Mouse (Mus musculus): ENCODE measurements at regions not wholly inside any gene's neighbourhood (a gene's known extent, or its start where the extent isn't known, plus 50 kb on each side); places are given as distances from the start of the nearest gene placed in this dataset.
A peak's percentile ranks its signal among the peaks of the same experiment; 100 is the strongest.

DNA sequence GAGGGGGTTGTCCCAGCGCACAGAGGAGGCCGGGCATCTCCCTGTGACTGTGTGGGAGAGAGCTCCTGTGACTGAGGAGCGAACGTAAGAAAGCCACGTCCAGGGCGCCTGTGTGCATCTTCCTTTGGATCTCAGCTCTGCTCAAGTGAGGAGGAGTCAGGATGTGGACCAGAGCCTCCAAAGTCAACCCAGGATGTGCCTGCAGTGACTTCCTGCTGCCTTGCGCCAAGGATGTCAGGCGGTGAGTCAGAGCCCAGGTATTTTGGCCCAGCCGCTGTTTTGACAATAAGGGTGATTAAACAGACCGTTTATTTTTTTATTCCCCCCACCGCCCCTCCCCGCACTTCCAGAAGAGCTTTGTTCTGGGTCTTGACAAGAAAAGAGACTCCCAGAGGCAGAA is 94.5 kb downstream of the Tfap2c start:
- Histone ChIP-seq H3K27me3 (replicated peaks; ENCODE audit: control insufficient read depth, insufficient read depth, low read length) (no peaks in the 10 kb centered on the region), H3K4me1 (replicated peaks; ENCODE audit: control insufficient read depth, insufficient read depth, low read length) (no peaks in the 10 kb centered on the region; the same call in 1 of the 2 replicates), H3K4me3 (replicated peaks; ENCODE audit: low read length) (no peak overlapping the region), H3K4me2 (ENCODE audit: low read length) (no peak overlapping the region), H3K27ac (ENCODE audit: low read length) (no peak overlapping the region), H3K36me3 (ENCODE audit: control insufficient read depth, insufficient read depth) (no peaks in the 10 kb centered on the region), H3K9ac (replicated peaks; ENCODE audit: low read depth, low read length) (no peak overlapping the region), H3K9me3 (ENCODE audit: control insufficient read depth, low read length) (peaks cover 4% of the 10 kb centered on the region; the same call in 1 of the 2 replicates)
- WGBS: 29% methylated on average over 12 of the region's 12 CpGs
- no peak for ATAC-seq

GRCm38 (mm10) chr2:172644451-172644850 is 95.1 kb downstream of the Tfap2c start:
- H3K27ac ChIP-seq (ENCODE audit: low read length): no peak overlapping the region
- no peak overlapping the region for H3K4me3 ChIP-seq (replicated peaks; ENCODE audit: low read length)
- no peak for ATAC-seq
- H3K9me3 ChIP-seq (ENCODE audit: control insufficient read depth, low read length): peaks cover 4% of the 10 kb centered on the region; the same call in 1 of the 2 replicates
- H3K27me3 ChIP-seq (replicated peaks; ENCODE audit: control insufficient read depth, insufficient read depth, low read length): no peaks in the 10 kb centered on the region
- H3K9ac ChIP-seq (replicated peaks; ENCODE audit: low read depth, low read length): no peak overlapping the region
- no peaks in the 10 kb centered on the region for H3K36me3 ChIP-seq (ENCODE audit: control insufficient read depth, insufficient read depth)
- no peaks in the 10 kb centered on the region; the same call in 1 of the 2 replicates for H3K4me1 ChIP-seq (replicated peaks; ENCODE audit: control insufficient read depth, insufficient read depth, low read length)
- H3K4me2 ChIP-seq (ENCODE audit: low read length): no peak overlapping the region
- WGBS: 58% methylated on average over 5 of the region's 6 CpGs

GRCm38 (mm10) chr2:172648072-172648471 is 98.7 kb downstream of the Tfap2c start:
- Histone ChIP-seq H3K9me3 (ENCODE audit: control insufficient read depth, low read length) (no peaks in the 10 kb centered on the region), H3K27me3 (replicated peaks; ENCODE audit: control insufficient read depth, insufficient read depth, low read length) (no peaks in the 10 kb centered on the region), H3K4me2 (ENCODE audit: low read length) (no peak overlapping the region), H3K9ac (replicated peaks; ENCODE audit: low read depth, low read length) (no peak overlapping the region), H3K4me1 (replicated peaks; ENCODE audit: control insufficient read depth, insufficient read depth, low read length) (peaks cover 2% of the 10 kb centered on the region; the same call in 1 of the 2 replicates), H3K27ac (ENCODE audit: low read length) (no peak overlapping the region), H3K4me3 (replicated peaks; ENCODE audit: low read length) (no peak overlapping the region), H3K36me3 (ENCODE audit: control insufficient read depth, insufficient read depth) (no peaks in the 10 kb centered on the region)
- no peak for ATAC-seq
- 74% methylated on average over 11 of the region's 11 CpGs for WGBS

DNA sequence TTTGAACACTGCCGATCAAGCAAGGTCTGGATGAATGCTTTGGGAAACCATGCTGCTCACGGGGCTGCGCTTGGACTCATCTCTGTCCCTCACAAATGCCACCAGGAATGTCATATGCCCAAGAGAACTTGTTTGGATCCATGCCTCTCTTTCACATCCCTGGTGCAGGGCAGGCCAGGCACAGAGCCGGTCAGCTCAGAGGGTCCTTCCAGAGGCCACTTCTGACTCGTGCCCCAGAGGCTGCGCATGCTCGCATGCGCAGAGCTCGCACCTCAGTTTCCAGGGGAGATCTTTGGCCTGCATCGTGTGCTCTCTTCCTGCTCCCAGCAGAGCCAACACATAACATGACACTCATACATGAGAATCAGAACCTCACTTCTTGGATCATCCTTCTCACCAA is 111.1 kb downstream of the Tfap2c start:
- H3K4me2 ChIP-seq (ENCODE audit: low read length): no peak overlapping the region
- no peak overlapping the region for H3K27ac ChIP-seq (ENCODE audit: low read length)
- H3K36me3 ChIP-seq (ENCODE audit: control insufficient read depth, insufficient read depth): no peaks in the 10 kb centered on the region
- no peak overlapping the region for H3K9ac ChIP-seq (replicated peaks; ENCODE audit: low read depth, low read length)
- H3K4me1 ChIP-seq (replicated peaks; ENCODE audit: control insufficient read depth, insufficient read depth, low read length): peaks cover 13% of the 10 kb centered on the region
- no peaks in the 10 kb centered on the region for H3K9me3 ChIP-seq (ENCODE audit: control insufficient read depth, low read length)
- H3K4me3 ChIP-seq (replicated peaks; ENCODE audit: low read length): no peak overlapping the region
- 74% methylated on average over 10 of the region's 10 CpGs for WGBS
- no peak for ATAC-seq
- no peaks in the 10 kb centered on the region for H3K27me3 ChIP-seq (replicated peaks; ENCODE audit: control insufficient read depth, insufficient read depth, low read length)

- WGBS: 2% methylated on average over 7 of the region's 7 CpGs
- no peak overlapping the region for H3K9ac ChIP-seq (replicated peaks; ENCODE audit: low read depth, low read length)
- no peaks in the 10 kb centered on the region for H3K36me3 ChIP-seq (ENCODE audit: control insufficient read depth, insufficient read depth)
- no peak overlapping the region for H3K4me2 ChIP-seq (ENCODE audit: low read length)
- no peak overlapping the region for H3K4me3 ChIP-seq (replicated peaks; ENCODE audit: low read length)
- ATAC-seq: peak; percentile 36; the same call in 1 of the 2 replicates
- H3K4me1 ChIP-seq (replicated peaks; ENCODE audit: control insufficient read depth, insufficient read depth, low read length): peaks cover 13% of the 10 kb centered on the region
- H3K9me3 ChIP-seq (ENCODE audit: control insufficient read depth, low read length): no peaks in the 10 kb centered on the region
- H3K27me3 ChIP-seq (replicated peaks; ENCODE audit: control insufficient read depth, insufficient read depth, low read length): no peaks in the 10 kb centered on the region
- no peak overlapping the region for H3K27ac ChIP-seq (ENCODE audit: low read length)
These were observed 111.5 kb downstream of the Tfap2c start for GRCm38 (mm10) chr2:172660916-172661315.

GRCm38 (mm10) chr2:172661418-172661980 is 112.1 kb downstream of the Tfap2c start:
- Histone ChIP-seq H3K36me3 (ENCODE audit: control insufficient read depth, insufficient read depth) (no peaks in the 10 kb centered on the region), H3K4me2 (ENCODE audit: low read length) (no peak overlapping the region), H3K9me3 (ENCODE audit: control insufficient read depth, low read length) (no peaks in the 10 kb centered on the region), H3K4me1 (replicated peaks; ENCODE audit: control insufficient read depth, insufficient read depth, low read length) (peaks cover 13% of the 10 kb centered on the region), H3K27me3 (replicated peaks; ENCODE audit: control insufficient read depth, insufficient read depth, low read length) (no peaks in the 10 kb centered on the region), H3K27ac (ENCODE audit: low read length) (no peak overlapping the region), H3K4me3 (replicated peaks; ENCODE audit: low read length) (no peak overlapping the region), H3K9ac (replicated peaks; ENCODE audit: low read depth, low read length) (no peak overlapping the region)
- ATAC-seq: no peak
- WGBS: 17% methylated on average over 15 of the region's 15 CpGs

GRCm38 (mm10) chr2:172662165-172662564 is 112.8 kb downstream of the Tfap2c start:
- no peak for ATAC-seq
- no peaks in the 10 kb centered on the region for H3K27me3 ChIP-seq (replicated peaks; ENCODE audit: control insufficient read depth, insufficient read depth, low read length)
- H3K4me3 ChIP-seq (replicated peaks; ENCODE audit: low read length): no peak overlapping the region
- no peaks in the 10 kb centered on the region for H3K9me3 ChIP-seq (ENCODE audit: control insufficient read depth, low read length)
- no peak overlapping the region for H3K27ac ChIP-seq (ENCODE audit: low read length)
- no peaks in the 10 kb centered on the region for H3K36me3 ChIP-seq (ENCODE audit: control insufficient read depth, insufficient read depth)
- no peak overlapping the region for H3K4me2 ChIP-seq (ENCODE audit: low read length)
- 73% methylated on average over 11 of the region's 11 CpGs for WGBS
- no peak overlapping the region for H3K9ac ChIP-seq (replicated peaks; ENCODE audit: low read depth, low read length)
- peaks cover 13% of the 10 kb centered on the region for H3K4me1 ChIP-seq (replicated peaks; ENCODE audit: control insufficient read depth, insufficient read depth, low read length)

GRCm38 (mm10) chr2:172663681-172664080 is 114.3 kb downstream of the Tfap2c start:
- Histone ChIP-seq H3K4me1 (replicated peaks; ENCODE audit: control insufficient read depth, insufficient read depth, low read length) (peaks cover 13% of the 10 kb centered on the region), H3K4me3 (replicated peaks; ENCODE audit: low read length) (no peak overlapping the region), H3K4me2 (ENCODE audit: low read length) (peak overlapping the region; percentile 14), H3K9me3 (ENCODE audit: control insufficient read depth, low read length) (no peaks in the 10 kb centered on the region), H3K27me3 (replicated peaks; ENCODE audit: control insufficient read depth, insufficient read depth, low read length) (no peaks in the 10 kb centered on the region), H3K36me3 (ENCODE audit: control insufficient read depth, insufficient read depth) (no peaks in the 10 kb centered on the region), H3K27ac (ENCODE audit: low read length) (0 out of 2 replicates have a peak overlapping the region, but pooled peaks have one; percentile 12), H3K9ac (replicated peaks; ENCODE audit: low read depth, low read length) (no peak overlapping the region)
- 7% methylated on average over 6 of the region's 6 CpGs for WGBS
- peak; percentile 62 for ATAC-seq

- Histone ChIP-seq H3K4me2 (ENCODE audit: low read length) (no peak overlapping the region), H3K9me3 (ENCODE audit: control insufficient read depth, low read length) (no peaks in the 10 kb centered on the region), H3K9ac (replicated peaks; ENCODE audit: low read depth, low read length) (no peak overlapping the region), H3K4me3 (replicated peaks; ENCODE audit: low read length) (no peak overlapping the region), H3K27me3 (replicated peaks; ENCODE audit: control insufficient read depth, insufficient read depth, low read length) (no peaks in the 10 kb centered on the region), H3K27ac (ENCODE audit: low read length) (no peak overlapping the region), H3K36me3 (ENCODE audit: control insufficient read depth, insufficient read depth) (no peaks in the 10 kb centered on the region), H3K4me1 (replicated peaks; ENCODE audit: control insufficient read depth, insufficient read depth, low read length) (no peaks in the 10 kb centered on the region)
- no peak for ATAC-seq
- WGBS: 15% methylated on average over 2 of the region's 2 CpGs
These were observed 123.7 kb downstream of the Tfap2c start for GRCm38 (mm10) chr2:172673081-172673480.

DNA sequence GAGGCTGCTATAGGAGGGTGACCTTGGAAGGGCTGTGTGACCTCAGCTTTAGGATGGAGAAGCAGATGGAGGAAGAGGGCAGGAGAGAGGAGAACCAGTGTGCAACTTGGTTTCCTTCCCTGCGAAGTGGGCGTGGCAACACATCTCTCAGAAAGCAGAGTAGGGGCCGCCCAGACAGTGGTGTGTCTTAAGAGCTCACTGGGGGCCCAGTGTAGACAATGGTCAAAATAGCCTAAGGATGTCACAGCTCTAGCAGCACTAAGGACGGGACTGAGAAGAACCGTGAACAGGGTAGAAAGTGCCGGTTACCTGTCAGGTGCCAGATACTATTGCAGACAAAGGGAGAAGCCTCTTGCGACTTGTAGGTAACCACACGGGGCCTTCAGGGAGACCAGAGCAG is 125.2 kb downstream of the Tfap2c start:
- no peak overlapping the region for H3K4me2 ChIP-seq (ENCODE audit: low read length)
- H3K4me1 ChIP-seq (replicated peaks; ENCODE audit: control insufficient read depth, insufficient read depth, low read length): no peaks in the 10 kb centered on the region
- no peak overlapping the region for H3K9ac ChIP-seq (replicated peaks; ENCODE audit: low read depth, low read length)
- H3K27ac ChIP-seq (ENCODE audit: low read length): no peak overlapping the region
- no peaks in the 10 kb centered on the region for H3K9me3 ChIP-seq (ENCODE audit: control insufficient read depth, low read length)
- ATAC-seq: no peak
- no peaks in the 10 kb centered on the region for H3K36me3 ChIP-seq (ENCODE audit: control insufficient read depth, insufficient read depth)
- no peaks in the 10 kb centered on the region for H3K27me3 ChIP-seq (replicated peaks; ENCODE audit: control insufficient read depth, insufficient read depth, low read length)
- H3K4me3 ChIP-seq (replicated peaks; ENCODE audit: low read length): no peak overlapping the region
- 82% methylated on average over 8 of the region's 8 CpGs for WGBS
